Mouse (Mus musculus) layer of hippocampus, adult 11-12 months (tissue): ENCODE data around the gene Ndfip2.
A peak's percentile ranks its signal among the peaks of the same experiment; 100 is the strongest.

Source experiments
- DNase-seq: peaks from one replicate; pipeline ENCODE4 v3.0.0; 2022; ENCODE audit warnings: low spot score

Ndfip2 gene

DNA sequence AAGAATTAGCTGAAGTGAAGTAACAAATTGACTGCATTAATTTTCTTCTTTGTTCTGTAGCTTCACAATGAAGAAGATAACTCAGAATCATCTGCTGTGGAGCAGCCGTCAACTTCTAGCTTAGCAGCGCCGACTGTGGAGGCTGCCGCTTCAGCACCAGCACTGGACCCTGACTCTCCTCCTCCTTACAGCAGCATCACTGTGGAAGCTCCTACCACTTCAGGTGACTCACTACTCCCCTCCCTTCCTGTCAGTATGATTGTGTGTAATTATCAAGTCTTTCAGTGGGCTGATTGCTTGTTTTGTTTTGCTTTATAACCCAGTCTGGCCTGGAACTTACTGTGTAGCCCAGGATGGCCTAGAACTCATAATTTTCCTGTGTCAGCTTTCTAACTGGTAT is 29.2 kb downstream of the Ndfip2 start:
- DNase-seq: no peak

GRCm38 (mm10) chr14:105287972-105288371 is 29.6 kb downstream of the Ndfip2 start:
- DNase-seq: no peak

DNA sequence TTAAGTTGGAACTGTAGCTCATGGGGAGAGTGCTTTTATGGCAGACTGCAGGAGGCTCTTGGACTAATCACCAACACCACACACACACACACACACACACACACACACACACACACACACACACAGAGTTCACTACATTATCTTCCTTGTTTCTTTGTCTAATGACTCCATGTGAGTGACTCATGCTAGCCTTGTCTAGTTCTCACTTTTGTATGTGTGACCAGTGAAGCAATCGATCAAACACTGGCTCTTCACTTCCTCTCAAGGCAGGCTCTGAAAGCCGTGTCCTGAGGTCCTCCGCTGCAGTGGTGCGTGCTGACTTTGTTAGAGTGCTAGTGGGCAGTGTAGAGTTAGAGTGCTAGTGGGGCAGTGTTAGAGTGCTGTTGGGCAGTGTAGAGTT is 30.2 kb downstream of the Ndfip2 start:
- no peak for DNase-seq

DNA sequence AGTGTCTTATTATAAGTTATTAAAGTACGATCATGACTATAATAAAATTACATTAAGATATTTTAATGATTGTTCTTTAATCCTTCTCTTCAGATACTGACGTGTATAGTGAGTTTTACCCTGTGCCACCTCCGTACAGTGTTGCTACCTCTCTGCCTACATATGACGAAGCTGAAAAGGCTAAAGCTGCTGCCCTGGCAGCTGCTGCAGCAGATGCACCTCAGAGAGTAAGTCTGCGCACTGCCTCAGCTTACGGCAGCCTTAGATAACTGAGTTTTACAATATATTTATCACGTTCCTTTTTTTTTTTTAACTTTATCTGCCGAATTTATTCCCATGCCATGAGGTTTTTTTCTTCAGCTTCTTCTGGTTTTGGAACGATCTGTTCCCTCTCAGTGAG is 33.8 kb downstream of the Ndfip2 start:
- DNase-seq: no peak

- no peak for DNase-seq
Measured at GRCm38 (mm10) chr14:105293777-105294176, 35.4 kb downstream of the Ndfip2 start.

GRCm38 (mm10) chr14:105295820-105296582 is 37.6 kb downstream of the Ndfip2 start:
- DNase-seq: peak; percentile 39

DNA sequence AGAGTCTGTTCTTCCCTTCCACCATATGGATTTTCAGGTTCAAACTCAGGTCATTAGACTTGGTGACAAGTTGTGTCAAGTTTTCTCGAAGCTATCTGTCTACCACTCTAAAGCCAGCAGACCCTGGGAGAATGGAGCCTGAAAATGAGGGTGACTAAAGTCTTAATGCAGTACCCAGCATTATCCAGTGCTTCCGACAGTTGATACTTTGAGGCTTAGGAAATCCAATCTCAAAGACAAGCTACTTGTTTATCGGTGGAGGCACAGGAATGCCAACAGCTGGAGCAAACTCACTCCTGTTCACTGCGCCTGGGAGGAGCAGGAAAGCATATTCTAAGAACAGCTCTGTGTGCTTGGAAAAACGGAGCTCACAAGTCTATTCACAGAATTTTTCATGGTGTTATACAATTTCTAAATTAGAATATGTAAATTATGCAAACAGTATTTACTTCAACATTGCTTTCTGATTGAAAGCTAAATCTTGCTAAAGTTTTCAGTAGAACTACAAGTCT is 41.4 kb downstream of the Ndfip2 start:
- DNase-seq: no peak

GRCm38 (mm10) chr14:105300551-105300950 is 42.2 kb downstream of the Ndfip2 start:
- no peak for DNase-seq

DNA sequence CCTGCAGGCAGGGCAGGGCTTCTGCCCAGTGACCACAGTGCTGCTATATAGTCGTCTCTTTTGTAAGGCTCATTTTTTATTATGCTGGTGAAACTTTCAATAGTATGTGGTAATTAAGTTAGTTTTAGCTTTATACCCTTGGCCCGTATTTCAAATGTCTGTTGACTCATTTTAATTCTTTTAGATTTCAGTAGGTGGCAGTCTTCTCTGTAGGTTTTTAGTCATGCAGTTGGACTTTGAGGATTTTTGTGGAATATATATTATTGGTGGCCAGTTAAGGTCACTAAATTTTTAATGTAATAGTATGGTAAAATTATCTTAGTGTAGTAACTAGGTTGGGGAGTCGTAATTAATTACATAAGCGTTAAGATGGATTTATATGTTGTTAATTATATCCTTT is 44.3 kb downstream of the Ndfip2 start:
- no peak for DNase-seq

- no peak for DNase-seq
Measured at GRCm38 (mm10) chr14:105307716-105308115, 49.3 kb downstream of the Ndfip2 start.

GRCm38 (mm10) chr14:105312366-105312765 is 54.0 kb downstream of the Ndfip2 start:
- no peak for DNase-seq

DNA sequence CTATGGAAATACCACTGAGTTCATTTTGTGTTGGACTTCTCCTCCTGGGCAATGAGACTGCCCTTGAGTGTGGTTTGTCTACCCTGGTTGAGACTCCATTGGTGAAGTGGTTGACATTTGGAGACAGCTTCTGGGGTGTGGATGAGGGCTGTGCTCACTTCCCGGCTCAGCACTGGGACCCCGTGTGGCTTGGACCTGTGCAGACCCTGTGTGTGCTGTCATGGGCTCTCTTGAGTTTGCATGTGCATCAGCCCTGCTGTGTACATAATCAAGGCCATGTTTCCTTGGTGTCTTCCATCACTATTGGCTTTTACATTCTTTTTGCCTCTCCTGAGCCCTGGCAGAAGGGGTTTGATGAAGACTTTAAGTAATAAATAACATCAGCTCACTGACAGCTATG is 54.6 kb downstream of the Ndfip2 start:
- no peak for DNase-seq

DNA sequence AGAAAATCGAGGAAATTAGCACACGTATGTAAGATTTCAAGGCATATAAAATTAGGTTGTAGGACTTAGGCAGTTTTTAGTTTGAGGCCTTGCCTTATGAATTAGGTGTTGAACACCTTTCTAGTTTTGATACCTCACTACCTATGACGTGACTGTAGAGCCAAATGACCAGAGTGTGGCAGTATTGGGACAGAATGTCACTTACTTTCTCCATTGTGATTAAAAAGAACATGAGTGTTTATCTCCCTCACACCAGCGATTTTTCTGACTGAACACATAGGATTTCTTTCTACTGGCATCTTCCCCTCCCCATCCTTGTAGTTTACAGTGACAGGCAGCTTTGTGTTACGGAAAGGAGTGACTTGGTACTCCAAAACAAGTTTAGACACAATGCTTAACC is 55.5 kb downstream of the Ndfip2 start:
- DNase-seq: peak; percentile 37

GRCm38 (mm10) chr14:105321712-105322111 is 63.3 kb downstream of the Ndfip2 start:
- no peak for DNase-seq

DNA sequence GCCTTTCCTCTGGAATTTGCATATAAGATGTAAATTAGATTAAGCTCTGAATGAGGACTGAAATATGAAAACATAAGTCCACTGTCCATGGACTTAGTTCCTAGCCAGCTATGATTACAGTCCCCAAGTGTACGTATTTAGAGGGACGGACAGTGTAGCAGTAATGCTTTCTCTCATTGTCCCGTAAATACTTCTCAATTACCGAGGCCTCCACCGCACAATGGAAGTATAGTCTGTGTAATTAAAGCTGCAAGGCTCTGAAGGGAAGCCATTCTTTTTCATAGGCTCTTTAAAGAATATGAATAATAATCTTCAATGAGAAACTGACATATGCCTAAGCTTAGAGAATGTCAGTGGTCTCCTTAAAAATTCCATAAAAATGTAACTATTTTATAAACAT is 64.5 kb downstream of the Ndfip2 start:
- no peak for DNase-seq

DNA sequence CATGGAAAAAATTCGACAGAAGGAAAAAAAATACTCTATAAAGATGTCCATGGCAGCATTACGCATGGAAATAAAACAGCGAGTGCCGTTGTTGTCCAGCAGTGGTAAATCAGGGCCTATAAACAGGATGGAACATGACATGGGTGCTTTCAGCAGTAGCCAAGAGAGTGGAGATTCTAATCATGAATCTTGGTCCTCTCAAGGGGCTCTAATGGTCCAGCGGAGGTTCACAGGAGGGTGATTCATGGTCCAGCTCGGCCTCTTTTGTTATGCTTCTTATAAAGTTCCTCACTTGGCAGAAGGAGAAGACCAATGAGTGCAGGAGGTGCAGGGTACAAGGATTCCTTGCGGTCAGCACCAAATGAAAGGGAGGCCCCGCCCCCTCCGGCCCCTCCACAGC is 65.1 kb downstream of the Ndfip2 start:
- DNase-seq: no peak

DNA sequence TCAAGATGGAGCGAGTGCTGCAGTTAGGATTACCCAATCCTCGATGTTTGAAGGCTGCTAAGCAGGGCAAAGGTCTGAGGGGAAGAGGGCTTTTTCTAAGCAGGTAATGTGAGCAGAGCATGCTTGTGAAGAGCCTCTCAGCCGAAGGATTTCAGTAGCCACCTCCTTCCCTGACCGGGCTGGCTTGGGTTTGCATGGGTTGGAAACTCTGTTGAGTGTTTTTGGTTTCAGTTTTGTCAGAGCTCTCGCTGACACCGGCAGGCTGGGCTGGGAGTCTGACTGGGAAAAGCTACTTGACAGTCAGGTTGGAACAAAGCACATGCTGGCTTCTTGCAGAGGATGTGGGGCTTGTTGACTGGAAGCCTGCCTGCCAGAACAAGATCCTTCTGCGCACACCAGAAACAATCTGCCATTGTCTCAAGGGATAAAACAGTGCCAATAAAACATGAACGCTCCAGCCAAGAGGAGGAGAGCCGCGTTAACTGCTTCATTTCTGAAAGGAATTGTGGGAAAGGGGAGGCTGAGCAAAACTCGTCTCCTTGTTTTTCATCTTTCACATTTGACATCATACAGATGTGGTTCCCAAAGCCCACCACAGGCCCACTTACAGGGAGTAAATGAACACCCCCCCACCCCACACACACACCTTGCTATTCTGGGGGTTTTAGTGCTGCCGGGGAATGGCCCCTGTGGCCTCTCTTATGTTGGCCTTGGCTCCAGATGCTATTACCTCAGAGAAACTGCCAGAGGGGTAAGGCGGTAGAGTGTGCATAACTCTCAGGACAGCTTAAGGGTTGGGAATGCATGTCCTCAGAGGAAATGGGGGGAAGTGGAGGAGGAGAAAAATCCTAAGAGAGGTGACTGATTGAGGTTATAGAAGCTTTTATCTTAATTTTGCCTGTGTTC is 70.3 kb downstream of the Ndfip2 start:
- DNase-seq: peak; percentile 77

DNA sequence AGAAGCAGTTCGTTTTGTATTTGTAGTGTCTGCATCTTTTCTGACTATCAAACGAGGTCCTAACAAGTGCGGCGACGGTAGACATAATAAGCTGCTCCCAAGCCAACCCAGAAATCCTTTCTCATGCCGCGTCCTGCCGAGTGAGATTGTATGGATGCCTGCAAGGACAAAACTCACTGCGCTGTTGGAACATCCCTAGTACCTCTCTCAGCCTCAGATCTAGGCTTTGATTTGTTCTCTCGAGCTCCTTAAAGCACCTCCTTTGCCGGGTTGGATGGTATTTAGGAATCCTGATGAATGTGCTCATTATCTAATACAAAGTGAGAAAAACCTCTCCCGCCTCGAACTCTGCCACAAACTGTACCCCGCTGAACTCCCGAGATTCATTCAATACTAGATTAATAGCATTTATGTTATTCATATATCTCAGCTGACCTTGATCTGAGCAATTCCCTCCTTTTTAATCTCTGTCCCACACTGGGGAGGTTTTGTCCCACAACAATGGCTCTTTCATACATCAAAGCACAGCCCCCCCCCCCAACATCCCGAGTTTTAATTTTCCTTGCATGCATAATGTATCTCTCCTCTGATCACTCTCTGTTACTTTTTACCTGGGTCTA is 75.2 kb downstream of the Ndfip2 start:
- peak; percentile 63 for DNase-seq

- DNase-seq: no peak
Measured at GRCm38 (mm10) chr14:105341765-105342164, 83.4 kb downstream of the Ndfip2 start.

- no peak for DNase-seq
Measured at GRCm38 (mm10) chr14:105354121-105354520, 95.7 kb downstream of the Ndfip2 start.
